Mouse (Mus musculus) brain, embryonic 14.5 days (tissue): ENCODE measurements at regions not wholly inside any gene's neighbourhood (a gene's known extent, or its start where the extent isn't known, plus 50 kb on each side); places are given as distances from the start of the nearest gene placed in this dataset.

Experiments used
- CTCF ChIP-seq: fragments of 200-500 bp; IDR thresholded peaks from 2 replicates; pipeline ENCODE4 v1.5.1; 2012; ENCODE audit warnings: inconsistent platforms, mild to moderate bottlenecking, moderate library complexity, borderline replicate concordance; ENCODE audit not compliant: insufficient read depth, insufficient read length; ENCODE audit errors: extremely low read depth
- POLR2A ChIP-seq: fragments of 200-500 bp; IDR thresholded peaks from 2 replicates; pipeline ENCODE4 v1.6.1; 2012; ENCODE audit warnings: mild to moderate bottlenecking, inconsistent platforms, borderline replicate concordance; ENCODE audit not compliant: poor library complexity, insufficient read depth, insufficient read length, severe bottlenecking; ENCODE audit errors: extremely low read depth

DNA sequence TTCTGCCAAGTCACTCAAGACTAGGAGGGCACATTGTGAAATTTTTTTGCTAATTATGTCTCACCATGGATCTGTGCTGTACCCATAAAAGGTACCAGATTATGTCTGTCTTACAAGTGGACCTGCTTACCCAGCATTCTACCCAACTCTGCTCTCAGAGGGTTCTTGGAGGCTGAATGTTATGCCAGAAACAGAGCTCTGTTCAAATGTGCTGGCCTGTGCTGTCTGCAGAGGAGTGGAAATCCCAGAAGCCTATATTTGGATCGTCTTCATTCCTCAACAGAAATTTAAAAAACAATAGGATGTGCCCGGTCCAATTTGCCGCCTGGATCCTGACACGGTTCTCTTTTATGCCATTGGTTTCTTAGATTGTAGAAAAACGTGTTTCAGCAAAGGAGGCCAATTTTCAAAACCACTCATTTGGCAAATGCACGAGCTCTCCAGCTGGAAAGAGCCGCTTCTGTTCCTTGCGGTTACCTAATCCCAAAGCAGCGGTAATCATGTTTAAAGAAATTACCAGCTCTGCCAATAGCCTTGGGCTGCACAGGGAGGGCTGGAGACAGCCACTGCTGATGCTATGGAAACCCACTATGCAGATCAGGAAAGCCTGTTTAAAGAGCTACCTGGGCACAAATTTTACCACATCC is 237.3 kb downstream of the Sox11 start:
- TF ChIP-seq POLR2A (no peak), CTCF (no peak)
